Mouse (Mus musculus) heart, adult 8-10 months (tissue): ENCODE results near the gene Pip4k2c. TPM values are rescaled to one million over a fixed set of nuclear protein-coding genes. Genes with fewer than 3 reads are reported as not detected.

Experiments
- total RNA-seq, 4 experiments: library from RNA; stranded (reverse); gene quantifications; 2 replicates each; pipeline ENCODE4 v1.2.4; 2022

Gene Pip4k2c
- total RNA-seq, 4 experiments from 2014 or later = 32.4 to 38.3 (median 35.3) TPM

Other genes starting within 250 kb of the Pip4k2c start
- gene Ctdsp2, start 232.9 kb downstream of the Pip4k2c start, total RNA-seq = 100 to 1,000 TPM in 2 of 4 experiments, 10 to 100 TPM in 2; 84.6 to 110 (median 95.0) TPM
- gene Avil, start 210.9 kb downstream of the Pip4k2c start, total RNA-seq = under 1 TPM; 0.32 to 0.87 (median 0.42) TPM
- gene Tsfm, start 180.7 kb downstream of the Pip4k2c start, total RNA-seq = 10 to 100 TPM; 50.9 to 67.0 (median 55.9) TPM
- gene Mettl1, start 170.2 kb downstream of the Pip4k2c start, total RNA-seq = 1 to 10 TPM; 7.5 to 9.6 (median 9.2) TPM
- not detected for gene Eef1akmt3, start 170.1 kb downstream of the Pip4k2c start, total RNA-seq
- under 1 TPM in 1 of 4 experiments, not detected in 3; 0.19 TPM for gene Cyp27b1, start 163.3 kb downstream of the Pip4k2c start, total RNA-seq
- 1 to 10 TPM; 2.4 to 4.1 (median 3.3) TPM for gene March9, start 151.4 kb downstream of the Pip4k2c start, total RNA-seq
- gene Cdk4, start 148.1 kb downstream of the Pip4k2c start, total RNA-seq = 10 to 100 TPM; 74.9 to 90.0 (median 79.0) TPM
- 10 to 100 TPM; 43.7 to 50.9 (median 48.6) TPM for gene Tspan31, start 141.3 kb downstream of the Pip4k2c start, total RNA-seq
- gene Agap2, start 136.3 kb downstream of the Pip4k2c start, total RNA-seq = 1 to 10 TPM; 3.6 to 6.1 (median 4.8) TPM
- gene Os9, start 90.5 kb downstream of the Pip4k2c start, total RNA-seq = 10 to 100 TPM; 22.2 to 31.6 (median 24.1) TPM
- 1 to 10 TPM; 1.2 to 3.2 (median 1.5) TPM for gene B4galnt1, start 46.4 kb downstream of the Pip4k2c start, total RNA-seq
- 10 to 100 TPM; 13.0 to 24.6 (median 15.5) TPM for gene Slc26a10, start 30.9 kb downstream of the Pip4k2c start, total RNA-seq
- 10 to 100 TPM in 3 of 4 experiments, 1 to 10 TPM in 1; 8.1 to 13.4 (median 10.8) TPM for gene Arhgef25, start 21.5 kb downstream of the Pip4k2c start, total RNA-seq
- gene Dtx3, start 15.9 kb downstream of the Pip4k2c start, total RNA-seq = 10 to 100 TPM; 18.1 to 29.6 (median 24.2) TPM
- gene Kif5a, start 51.8 kb upstream of the Pip4k2c start, total RNA-seq = 1 to 10 TPM in 2 of 4 experiments, under 1 TPM in 2; 0.54 to 1.6 (median 1.2) TPM
- gene Dctn2, start 54.8 kb upstream of the Pip4k2c start, total RNA-seq = 100 to 1,000 TPM; 143 to 151 (median 146) TPM
- 10 to 100 TPM; 17.6 to 25.5 (median 19.5) TPM for gene Mbd6, start 77.4 kb upstream of the Pip4k2c start, total RNA-seq
- 10 to 100 TPM; 42.1 to 48.8 (median 45.4) TPM for gene Mars, start 100.2 kb upstream of the Pip4k2c start, total RNA-seq
- gene Arhgap9, start 110.4 kb upstream of the Pip4k2c start, total RNA-seq = 1 to 10 TPM; 1.5 to 3.2 (median 3.0) TPM
- gene Gli1, start 130.4 kb upstream of the Pip4k2c start, total RNA-seq = 1 to 10 TPM; 1.1 to 1.7 (median 1.3) TPM
- gene Inhbe, start 142.8 kb upstream of the Pip4k2c start, total RNA-seq = not detected
- gene Inhbc, start 158.8 kb upstream of the Pip4k2c start, total RNA-seq = not detected
- gene R3hdm2, start 168.7 kb upstream of the Pip4k2c start, total RNA-seq = 100 to 1,000 TPM; 150 to 177 (median 168) TPM